In genomic region chr6:92605156-92605555, GRCm38 (mm10) we compare ENCODE assay signal across 17 mouse cellular contexts.
DNase-seq lines count a peak whose midpoint lies in the region; ATAC-seq and TF ChIP-seq lines count a peak whose summit lies in the region.
"Had no signal": no experiment of that assay in that cellular context is flagged by ENCODE, and none has a peak within 500 bp of the region (broad histone marks: within the 10 kb centered on the region; RNA-seq: fewer than 3 reads in every experiment).

No protein-coding gene starts in this region.

- TF ChIP-seq CTCF in hindbrain, postnatal 0 days (IDR thresholded peaks at IDR 0.05; ENCODE audit: low read depth), result no peak

- no peak for DNase-seq in hindbrain, postnatal 0 days (ENCODE audit: low spot score)
- peak; percentile 43 for DNase-seq in layer of hippocampus, adult 11-12 months (ENCODE audit: low spot score)
- DNase-seq in layer of hippocampus, adult 9-10 months (ENCODE audit: low spot score), result no peak
- no peak for DNase-seq in urinary bladder, adult 18-20 months (ENCODE audit: low spot score in 2 of 2)
- DNase-seq in retina, embryonic 14.5 days (ENCODE audit: low spot score), result no peak
- DNase-seq: cerebellum, postnatal 10 days; gastrocnemius, postnatal 10 days; heart, adult 2 months; kidney, adult 9 months; liver; lung, adult 18-20 months; right cerebral cortex, postnatal 14 days had no signal

- no peak overlapping the region for H3K27ac ChIP-seq in hindbrain, embryonic 16.5 days (ENCODE audit: low read depth, low read length)
- no peak overlapping the region for H3K27ac ChIP-seq in hindbrain, postnatal 0 days
- peak overlapping the region; percentile 42 for H3K27ac ChIP-seq in intestine, embryonic 16.5 days (ENCODE audit: low read length)
- peak overlapping the region; percentile 66 for H3K27ac ChIP-seq in stomach, embryonic 16.5 days (ENCODE audit: low read length)
- H3K27ac ChIP-seq: heart, adult 2 months; midbrain, embryonic 12.5 days; neural tube, embryonic 13.5 days had no signal

- H3K27me3 ChIP-seq in hindbrain, embryonic 16.5 days (replicated peaks; ENCODE audit: control insufficient read depth, insufficient read depth, low read length), result no peaks in the 10 kb centered on the region
- no peaks in the 10 kb centered on the region for H3K27me3 ChIP-seq in hindbrain, postnatal 0 days (ENCODE audit: insufficient read depth, low read length)
- H3K27me3 ChIP-seq in intestine, embryonic 16.5 days (replicated peaks; ENCODE audit: control insufficient read depth, insufficient read depth, low read length), result no peaks in the 10 kb centered on the region
- H3K27me3 ChIP-seq in stomach, embryonic 16.5 days (ENCODE audit: control insufficient read depth, insufficient read depth, low read length), result no peaks in the 10 kb centered on the region
- H3K27me3 ChIP-seq: midbrain, embryonic 12.5 days; neural tube, embryonic 13.5 days had no signal

- H3K4me2 ChIP-seq in hindbrain, embryonic 16.5 days (ENCODE audit: low read length), result no peak overlapping the region
- H3K4me2 ChIP-seq in hindbrain, postnatal 0 days (ENCODE audit: low read depth, low read length), result no peak overlapping the region
- no peak overlapping the region for H3K4me2 ChIP-seq in intestine, embryonic 16.5 days (ENCODE audit: low read depth, low read length)
- H3K4me2 ChIP-seq in stomach, embryonic 16.5 days (ENCODE audit: low read depth, low read length), result no peak overlapping the region
- H3K4me2 ChIP-seq: midbrain, embryonic 12.5 days; neural tube, embryonic 13.5 days had no signal

- no peak overlapping the region for H3K4me3 ChIP-seq in hindbrain, embryonic 16.5 days (ENCODE audit: low read length)
- H3K4me3 ChIP-seq in hindbrain, postnatal 0 days (ENCODE audit: low read length), result no peak overlapping the region
- no peak overlapping the region for H3K4me3 ChIP-seq in intestine, embryonic 16.5 days (ENCODE audit: low read length)
- H3K4me3 ChIP-seq in stomach, embryonic 16.5 days (replicated peaks; ENCODE audit: low read length), result no peak overlapping the region
- H3K4me3 ChIP-seq: heart, adult 2 months; midbrain, embryonic 12.5 days; neural tube, embryonic 13.5 days had no signal

- peak; percentile 14; the same call in 1 of the 2 replicates for ATAC-seq in hindbrain, embryonic 16.5 days
- ATAC-seq in hindbrain, postnatal 0 days, result no peak
- ATAC-seq in intestine, embryonic 16.5 days, result peak; percentile 53
- peak; percentile 31; the same call in 1 of the 2 replicates for ATAC-seq in stomach, embryonic 16.5 days (ENCODE audit: insufficient read depth, low FRiP score)

- 0 out of 2 replicates have a peak, but pooled peaks cover 2% of the 10 kb centered on the region for H3K4me1 ChIP-seq in hindbrain, embryonic 16.5 days (ENCODE audit: control insufficient read depth, insufficient read depth, low read depth, low read length)
- H3K4me1 ChIP-seq in hindbrain, postnatal 0 days (ENCODE audit: insufficient read depth, low read length), result 0 out of 2 replicates have a peak, but pooled peaks cover 6% of the 10 kb centered on the region
- peaks cover 17% of the 10 kb centered on the region for H3K4me1 ChIP-seq in intestine, embryonic 16.5 days (ENCODE audit: control insufficient read depth, insufficient read depth, low read length)
- peaks cover 26% of the 10 kb centered on the region for H3K4me1 ChIP-seq in stomach, embryonic 16.5 days (ENCODE audit: control insufficient read depth, insufficient read depth, low read length)
- H3K4me1 ChIP-seq: midbrain, embryonic 12.5 days had no signal

- no peaks in the 10 kb centered on the region for H3K36me3 ChIP-seq in hindbrain, embryonic 16.5 days (ENCODE audit: control insufficient read depth, insufficient read depth, low read length)
- no peaks in the 10 kb centered on the region for H3K36me3 ChIP-seq in hindbrain, postnatal 0 days (ENCODE audit: insufficient read depth, low read length)
- H3K36me3 ChIP-seq in intestine, embryonic 16.5 days (ENCODE audit: control insufficient read depth, insufficient read depth, low read length), result no peaks in the 10 kb centered on the region
- H3K36me3 ChIP-seq in stomach, embryonic 16.5 days (ENCODE audit: control insufficient read depth, insufficient read depth, low read length), result no peaks in the 10 kb centered on the region
- H3K36me3 ChIP-seq: midbrain, embryonic 12.5 days; neural tube, embryonic 13.5 days had no signal

- 52% methylated on average over 2 of the region's 2 CpGs for WGBS in hindbrain, embryonic 16.5 days
- WGBS in hindbrain, postnatal 0 days, result 52% methylated on average over 2 of the region's 2 CpGs
- 39% methylated on average over 2 of the region's 2 CpGs for whole genome bisulfite sequencing in intestine, embryonic 16.5 days
- WGBS in stomach, embryonic 16.5 days, result 40% methylated on average over 2 of the region's 2 CpGs

- no peaks in the 10 kb centered on the region for H3K9me3 ChIP-seq in hindbrain, embryonic 16.5 days (ENCODE audit: control insufficient read depth, low read length)
- H3K9me3 ChIP-seq in hindbrain, postnatal 0 days (ENCODE audit: low read length), result no peaks in the 10 kb centered on the region
- H3K9me3 ChIP-seq in intestine, embryonic 16.5 days (ENCODE audit: control insufficient read depth, low read length), result no peaks in the 10 kb centered on the region
- H3K9me3 ChIP-seq in stomach, embryonic 16.5 days (replicated peaks; ENCODE audit: control insufficient read depth, low read length), result no peaks in the 10 kb centered on the region
- H3K9me3 ChIP-seq: midbrain, embryonic 12.5 days; neural tube, embryonic 13.5 days had no signal

- H3K9ac ChIP-seq in hindbrain, embryonic 16.5 days (ENCODE audit: low read depth, low read length), result no peak overlapping the region
- H3K9ac ChIP-seq in hindbrain, postnatal 0 days (replicated peaks; ENCODE audit: low read length), result no peak overlapping the region
- no peak overlapping the region for H3K9ac ChIP-seq in intestine, embryonic 16.5 days (ENCODE audit: low read depth, low read length)
- no peak overlapping the region for H3K9ac ChIP-seq in stomach, embryonic 16.5 days (ENCODE audit: low read length)
- H3K9ac ChIP-seq: midbrain, embryonic 12.5 days; neural tube, embryonic 13.5 days had no signal

Comparison
In these comparisons a context has a peak if more than half of its experiments do, and no peak if none do; other contexts are left out.
1. H3K27ac ChIP-seq: peak in intestine, embryonic 16.5 days (single experiment) and stomach, embryonic 16.5 days (single experiment); none in hindbrain, embryonic 16.5 days (single experiment) and hindbrain, postnatal 0 days (single experiment).